Mouse (Mus musculus): ENCODE results near the gene Dapp1.

Gene Dapp1

DNA sequence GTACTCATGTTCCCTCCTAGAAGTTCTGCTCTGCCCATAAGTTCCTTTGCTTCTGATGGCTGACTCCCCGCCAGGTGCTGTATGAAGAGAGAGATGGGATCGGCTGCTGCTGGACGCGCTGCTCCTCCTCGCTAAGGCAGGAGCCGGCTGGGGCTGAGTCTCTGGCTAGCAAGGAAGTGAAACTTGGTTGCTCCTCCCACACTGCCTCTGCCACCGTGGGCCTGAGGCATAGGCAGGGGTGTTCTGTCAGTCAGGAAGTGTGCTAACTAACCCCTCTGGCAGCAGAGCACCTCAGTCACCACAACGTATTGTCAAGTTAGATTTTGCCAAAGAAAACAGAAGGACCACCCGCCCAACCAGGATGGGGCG lies at the start of gene Dapp1:
TSS of gene Dapp1 (minus strand) at position 164 of the 369 bp plus-strand sequence.
- no peak for DNase-seq

DNA sequence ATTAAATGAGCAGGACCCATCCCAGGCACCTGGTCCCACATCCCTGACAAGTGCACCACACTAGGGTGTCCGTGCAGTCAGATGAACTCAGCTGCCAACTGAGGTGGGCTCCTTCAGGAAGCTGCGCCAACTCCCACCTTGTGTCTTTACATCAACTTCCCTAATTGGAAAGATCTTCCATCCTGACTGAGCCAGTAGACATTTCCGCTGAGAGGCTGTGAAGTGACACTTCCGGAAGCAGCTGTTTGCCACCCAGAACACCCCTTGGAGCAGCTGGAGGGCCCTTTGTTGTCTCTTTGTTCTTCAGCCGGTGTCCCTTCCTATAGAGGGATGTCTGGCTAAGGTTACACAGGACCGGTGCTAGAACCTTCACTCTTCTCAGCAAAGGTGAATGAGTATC lies 49.2 kb upstream of the Dapp1 start:
- DNase-seq = no peak

DNA sequence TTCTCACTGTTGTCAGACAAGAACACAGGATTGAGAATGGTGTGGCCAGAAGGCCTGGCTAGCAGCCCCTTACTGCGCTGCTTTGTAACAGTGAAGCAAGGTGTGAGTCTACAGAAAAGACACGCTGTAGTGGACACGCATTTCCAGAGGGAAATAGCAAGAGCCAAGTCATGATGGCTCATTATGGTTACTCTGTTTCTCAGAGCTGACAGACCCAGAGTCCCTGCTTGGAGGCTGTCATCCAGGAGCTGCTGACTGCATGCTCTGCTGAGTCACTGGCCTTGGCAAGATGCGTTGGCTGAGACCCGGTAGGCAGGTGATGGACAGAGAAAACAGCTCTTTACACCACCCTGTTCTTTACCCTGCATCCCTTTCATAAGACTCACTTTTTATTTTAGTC lies 48.0 kb upstream of the Dapp1 start:
- DNase-seq = peak; percentile 86

DNA sequence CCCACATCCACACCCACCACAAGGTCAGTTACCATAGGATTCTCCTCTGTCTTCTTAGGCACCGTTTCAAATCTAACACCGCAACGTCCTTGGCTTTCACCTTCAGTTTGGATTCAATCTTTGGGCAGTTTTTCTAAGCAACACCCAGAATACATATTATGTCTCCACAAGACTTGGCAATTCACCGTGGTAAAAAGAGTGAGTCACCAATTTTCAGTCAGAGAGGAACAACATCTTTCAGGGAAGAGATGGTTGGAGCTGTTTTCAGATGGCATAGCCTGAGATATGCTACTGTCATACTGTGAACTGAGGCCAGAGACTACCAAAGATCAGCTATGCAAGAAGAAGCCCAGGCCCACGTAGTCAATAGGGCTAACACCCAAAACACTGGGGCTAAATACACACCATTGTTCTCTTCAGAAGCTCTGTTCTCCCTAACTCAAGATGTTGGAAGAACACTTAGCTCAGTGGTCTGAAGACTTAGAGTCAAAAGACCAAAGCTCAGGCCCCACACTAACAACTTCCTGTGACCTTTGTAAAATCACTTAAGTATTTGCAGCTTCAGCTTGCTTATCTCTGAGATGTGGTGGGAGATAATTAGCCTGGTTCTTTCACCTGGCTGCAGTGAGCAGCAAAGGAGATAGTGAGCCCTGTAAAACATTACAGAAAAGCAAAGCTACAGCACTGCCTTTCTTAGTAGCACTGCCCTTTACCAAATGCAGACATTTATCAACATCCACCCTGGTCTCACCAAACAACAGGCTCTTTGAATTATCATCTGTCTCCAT lies 46.4 kb upstream of the Dapp1 start:
- no peak for DNase-seq

GRCm38 (mm10) chr3:138026286-138026685 lies 44.9 kb upstream of the Dapp1 start:
- DNase-seq = peak; percentile 94

DNA sequence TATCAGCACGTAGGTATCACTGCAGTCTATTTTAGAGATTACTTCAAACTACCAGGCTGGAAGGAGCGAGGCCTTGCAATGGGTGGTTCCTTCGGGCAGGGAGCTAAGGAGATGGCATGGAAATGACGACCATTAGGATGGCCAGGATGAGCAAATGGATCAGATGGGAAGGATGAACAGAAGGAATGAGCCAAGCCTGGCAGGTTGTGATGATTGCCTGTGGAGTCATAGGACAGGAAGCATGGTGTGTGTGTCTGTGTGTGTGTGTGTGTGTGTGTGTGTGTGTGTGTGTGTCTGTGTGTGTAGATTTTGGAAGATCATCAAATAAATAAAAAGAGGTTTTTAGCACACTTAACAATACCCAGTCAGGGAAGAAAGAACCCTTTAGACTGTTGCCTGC lies 41.3 kb upstream of the Dapp1 start:
- DNase-seq = no peak

GRCm38 (mm10) chr3:138022003-138022402 lies 40.7 kb upstream of the Dapp1 start:
- DNase-seq = no peak

DNA sequence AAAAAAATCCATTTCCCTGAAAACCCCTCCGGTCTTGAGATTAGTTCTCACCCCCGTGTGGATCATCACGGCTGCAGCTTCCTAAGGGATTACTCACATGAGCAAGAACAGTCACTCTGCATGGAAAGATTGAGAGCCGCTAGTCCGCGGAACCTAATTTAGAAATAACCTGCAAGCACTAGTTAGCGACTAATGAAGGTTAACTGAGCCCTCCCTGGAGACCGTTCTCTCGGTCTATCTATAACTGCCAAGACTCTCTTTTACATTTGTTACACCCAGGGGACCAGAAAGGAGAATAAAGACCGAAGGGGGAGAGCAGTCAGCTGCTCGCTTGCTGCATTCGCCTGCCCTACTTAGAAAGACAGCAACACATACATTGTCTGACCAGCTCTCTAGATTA lies 35.5 kb upstream of the Dapp1 start:
- no peak for DNase-seq

GRCm38 (mm10) chr3:138014725-138015124 lies 33.4 kb upstream of the Dapp1 start:
- no peak for DNase-seq

- DNase-seq = no peak
Measured at GRCm38 (mm10) chr3:138012351-138012750, 31.0 kb upstream of the Dapp1 start.

DNA sequence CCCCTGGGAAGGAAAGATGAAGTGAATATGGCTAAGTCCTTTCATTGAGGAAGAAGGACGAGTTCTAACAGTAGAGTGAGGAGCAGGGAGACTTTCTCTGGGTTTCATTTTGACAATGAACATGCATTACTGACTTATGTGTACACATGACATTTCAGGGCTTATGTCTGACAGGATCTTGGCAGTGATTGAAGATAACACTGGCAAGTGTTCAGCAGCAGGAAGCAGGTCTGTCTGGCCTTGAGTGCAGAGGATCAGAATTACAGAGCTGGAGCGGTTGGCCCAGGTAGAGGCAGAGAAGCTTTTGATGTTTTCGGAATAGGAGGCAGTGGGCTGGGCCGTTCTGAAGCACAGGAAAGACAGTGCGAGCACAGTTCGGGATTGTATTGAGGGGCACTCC lies 26.8 kb upstream of the Dapp1 start:
- DNase-seq = no peak

DNA sequence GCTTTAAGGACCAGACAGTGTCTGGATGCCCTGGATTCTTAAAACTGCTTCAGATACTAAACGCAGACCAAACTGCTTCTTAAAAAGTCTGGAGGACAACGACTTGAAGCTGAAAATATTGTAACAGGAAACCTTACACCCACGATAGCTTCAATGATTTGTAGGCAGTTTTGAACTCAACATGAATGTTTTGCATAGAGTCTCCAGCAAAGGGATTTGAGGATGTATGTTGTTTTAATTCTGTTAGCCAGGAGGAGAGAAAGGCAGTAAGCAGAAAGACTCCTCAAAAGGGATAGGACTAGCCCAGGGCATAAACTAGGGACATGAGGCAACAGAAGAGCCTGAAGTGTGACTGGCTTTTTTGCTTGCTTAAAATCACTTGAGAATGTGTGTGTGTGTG lies 25.6 kb upstream of the Dapp1 start:
- no peak for DNase-seq

GRCm38 (mm10) chr3:138003264-138003663 lies 21.9 kb upstream of the Dapp1 start:
- no peak for DNase-seq

DNA sequence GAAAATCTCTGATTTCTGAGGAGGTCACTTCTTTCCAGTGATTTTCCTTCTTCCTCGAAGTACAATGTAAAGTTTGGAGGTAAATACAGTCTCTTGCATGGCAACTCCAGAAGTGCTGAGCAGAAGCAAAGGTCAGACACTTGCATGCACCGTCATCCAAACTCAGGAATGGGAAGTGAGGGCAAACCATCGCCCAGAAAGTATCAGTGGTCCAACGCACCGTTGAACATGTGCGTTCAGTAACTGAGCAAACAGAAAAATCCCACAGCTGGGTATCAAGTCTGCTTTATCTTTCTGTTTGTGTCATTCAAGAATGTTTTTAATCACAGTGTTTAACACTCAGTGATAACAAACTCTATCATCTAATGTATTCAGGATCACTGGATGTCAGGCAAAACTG lies 21.2 kb upstream of the Dapp1 start:
- DNase-seq = no peak

- DNase-seq = no peak
Measured at GRCm38 (mm10) chr3:138001865-138002264, 20.5 kb upstream of the Dapp1 start.

- DNase-seq = no peak
Measured at GRCm38 (mm10) chr3:138000724-138001069, 19.4 kb upstream of the Dapp1 start.

- no peak for DNase-seq
Measured at GRCm38 (mm10) chr3:138000062-138000723, 18.8 kb upstream of the Dapp1 start.

DNA sequence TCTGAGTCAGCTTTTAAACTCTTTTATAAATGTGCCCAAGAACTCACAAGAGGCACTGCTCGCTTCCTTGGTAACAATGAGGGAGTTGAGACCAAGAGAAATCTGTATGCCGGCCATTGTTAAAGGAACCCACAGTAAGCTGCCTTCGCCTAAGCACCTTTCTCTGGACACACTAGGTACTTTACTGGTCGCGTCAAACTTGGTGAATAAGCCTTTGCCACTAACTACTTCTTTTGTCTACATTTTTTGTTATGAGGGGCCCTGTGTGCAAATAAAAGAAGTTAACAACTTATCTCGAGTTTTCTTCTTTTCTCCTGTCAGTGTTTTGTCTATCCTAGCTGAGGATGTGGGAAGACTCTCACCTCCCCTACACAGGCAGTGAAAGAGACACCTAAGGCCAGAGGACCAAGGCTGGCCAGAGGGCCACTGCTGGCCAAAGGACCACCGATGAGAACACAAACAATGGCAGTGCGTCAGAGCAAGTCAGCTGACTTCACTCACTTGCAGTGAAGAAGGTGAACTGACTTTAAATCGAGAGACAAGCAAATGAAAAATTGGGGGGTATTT lies 18.0 kb upstream of the Dapp1 start:
- no peak for DNase-seq

GRCm38 (mm10) chr3:137998491-137999223 lies 17.3 kb upstream of the Dapp1 start:
- DNase-seq = no peak

DNA sequence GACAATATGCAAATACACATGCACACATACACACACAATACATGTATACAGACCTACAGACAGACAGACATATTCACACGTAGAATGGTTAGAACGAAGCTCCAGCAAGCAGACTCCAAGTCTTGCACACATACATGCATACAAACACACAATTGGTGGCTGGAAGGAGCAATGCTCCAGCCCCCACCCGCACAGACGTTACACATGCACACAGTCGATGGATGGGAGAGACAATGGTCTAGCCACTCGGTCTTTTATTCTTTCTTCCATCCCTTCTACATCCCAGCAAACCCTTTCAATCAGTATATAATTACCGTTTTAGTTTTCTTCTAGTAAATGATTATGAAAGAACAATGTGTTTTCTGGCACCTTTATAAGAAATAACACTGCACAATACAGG lies 14.1 kb upstream of the Dapp1 start:
- DNase-seq = no peak

DNA sequence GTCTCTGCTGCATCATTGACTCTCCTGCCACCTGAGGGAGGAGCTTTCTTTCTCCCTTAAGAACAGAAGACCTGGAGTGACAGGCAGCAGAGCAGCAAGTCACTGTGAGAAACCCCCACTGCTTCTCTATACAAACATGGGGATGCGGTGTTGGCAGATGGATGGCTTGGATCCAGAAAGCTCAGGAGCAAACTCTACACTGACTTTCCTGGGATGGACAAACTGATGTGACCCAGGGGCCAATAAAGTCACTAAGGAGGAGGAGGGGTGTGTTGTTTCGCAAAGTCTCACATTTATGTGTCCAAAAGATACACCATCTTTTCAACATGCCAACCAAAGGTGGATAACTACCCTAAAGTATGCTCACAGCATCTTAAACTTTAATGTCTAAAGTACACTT lies 12.9 kb upstream of the Dapp1 start:
- DNase-seq = no peak

GRCm38 (mm10) chr3:137992366-137992765 lies 11.0 kb upstream of the Dapp1 start:
- no peak for DNase-seq

DNA sequence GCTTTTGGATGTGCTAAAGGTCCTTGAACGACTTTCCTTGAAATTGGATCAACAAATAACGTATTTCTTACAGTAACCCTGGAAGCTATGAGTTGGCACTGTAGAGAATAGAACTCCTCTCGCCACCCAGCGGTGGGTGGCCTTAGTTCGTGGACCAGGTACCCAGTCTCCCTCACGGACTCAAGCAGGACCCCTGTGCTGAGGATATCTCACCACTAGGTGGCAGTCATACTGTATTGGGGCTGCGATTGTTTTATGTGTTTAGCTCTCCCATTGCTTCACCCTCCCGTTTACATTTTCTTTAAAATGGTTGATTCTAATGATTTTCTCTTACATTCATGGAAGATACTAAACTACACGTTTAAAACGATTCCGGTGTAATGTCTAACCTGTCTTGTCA lies 9.8 kb upstream of the Dapp1 start:
- DNase-seq = peak; percentile 83

GRCm38 (mm10) chr3:137989405-137989804 lies 8.1 kb upstream of the Dapp1 start:
- no peak for DNase-seq
